Mouse (Mus musculus): ENCODE data around the gene Rsph4a. TPM values are rescaled to one million over a fixed set of nuclear protein-coding genes. Genes with fewer than 3 reads are reported as not detected.

The Rsph4a gene
- polyA plus RNA-seq, 1 experiment = 0.02 TPM

DNA sequence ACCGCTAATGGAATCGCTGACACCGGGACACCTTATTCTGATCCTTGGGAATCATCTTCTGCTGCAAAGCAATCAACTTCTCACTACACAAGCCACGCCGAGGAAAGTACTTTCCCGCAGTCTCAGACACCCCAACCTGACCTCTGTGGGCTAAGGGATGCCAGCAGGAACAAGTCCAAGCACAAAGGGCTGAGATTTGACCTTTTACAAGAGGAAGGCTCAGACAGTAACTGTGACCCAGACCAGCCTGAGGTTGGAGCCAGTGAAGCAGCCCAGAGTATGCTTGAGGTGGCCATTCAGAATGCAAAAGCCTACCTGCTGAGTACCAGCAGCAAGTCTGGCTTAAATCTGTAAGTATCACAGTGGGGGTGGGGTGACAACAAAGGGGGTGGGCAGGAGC, 578 bp downstream of the Rsph4a start:
- Histone ChIP-seq H3K36me3 (ENCODE audit: control insufficient read depth, insufficient read depth, low read length) (no peaks in the 10 kb centered on the region), H3K4me3 (ENCODE audit: extremely low read depth, insufficient read depth, insufficient read length) (no peak overlapping the region), H3K27me3 (ENCODE audit: control insufficient read depth, insufficient read depth, low read length) (peaks cover 2% of the 10 kb centered on the region), H3K4me1 (ENCODE audit: control insufficient read depth, insufficient read depth, insufficient read length) (0 out of 2 replicates have a peak, but pooled peaks cover 4% of the 10 kb centered on the region), H3K27ac (ENCODE audit: insufficient read depth, low read length) (no peak overlapping the region)
- no peak for DNase-seq (ENCODE audit: low read depth in 1 of 2, low spot score in 2 of 2)
- 21% methylated on average over 6 of the region's 6 CpGs for WGBS
- TF ChIP-seq CTCF (IDR thresholded peaks at IDR 0.05; ENCODE audit: extremely low read depth, insufficient read depth, insufficient read length, insufficient replicate concordance) (no peak), POLR2A (IDR thresholded peaks at IDR 0.05; ENCODE audit: low read depth, low read length) (no peak)

DNA sequence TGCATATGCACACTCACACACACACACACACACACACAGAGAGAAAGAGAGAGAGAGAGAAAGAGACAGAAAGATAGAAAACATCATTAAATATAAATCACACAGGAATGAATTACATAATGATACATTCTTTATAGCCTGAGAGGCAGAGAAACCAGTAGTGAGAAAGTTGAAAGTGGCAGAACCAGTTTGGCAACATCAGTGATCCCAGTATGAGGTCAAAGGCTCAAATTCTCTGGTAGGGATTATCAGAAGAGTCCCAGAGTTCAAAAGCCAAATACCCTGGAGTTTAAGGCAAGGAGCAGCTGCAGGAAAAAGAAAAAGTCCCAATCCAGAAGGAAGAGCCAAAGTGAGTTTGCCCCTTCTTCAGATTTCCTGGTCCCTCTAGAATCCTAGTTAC, 35.8 kb downstream of the Rsph4a start:
- Histone ChIP-seq H3K27me3 (ENCODE audit: control insufficient read depth, insufficient read depth, low read length) (no peaks in the 10 kb centered on the region), H3K27ac (ENCODE audit: insufficient read depth, low read length) (no peak overlapping the region), H3K4me3 (ENCODE audit: extremely low read depth, insufficient read depth, insufficient read length) (no peak overlapping the region), H3K36me3 (ENCODE audit: control insufficient read depth, insufficient read depth, low read length) (peaks cover 31% of the 10 kb centered on the region), H3K4me1 (ENCODE audit: control insufficient read depth, insufficient read depth, insufficient read length) (no peaks in the 10 kb centered on the region)
- TF ChIP-seq POLR2A (IDR thresholded peaks at IDR 0.05; ENCODE audit: low read depth, low read length) (no peak), CTCF (IDR thresholded peaks at IDR 0.05; ENCODE audit: extremely low read depth, insufficient read depth, insufficient read length, insufficient replicate concordance) (no peak)
- DNase-seq (ENCODE audit: low read depth in 1 of 2, low spot score in 2 of 2) = no peak

GRCm38 (mm10) chr10:33945390-33945789, 40.5 kb downstream of the Rsph4a start:
- Histone ChIP-seq H3K27ac (ENCODE audit: insufficient read depth, low read length) (no peak overlapping the region), H3K27me3 (ENCODE audit: control insufficient read depth, insufficient read depth, low read length) (no peaks in the 10 kb centered on the region), H3K36me3 (ENCODE audit: control insufficient read depth, insufficient read depth, low read length) (peaks cover 22% of the 10 kb centered on the region), H3K4me3 (ENCODE audit: extremely low read depth, insufficient read depth, insufficient read length) (no peak overlapping the region), H3K4me1 (ENCODE audit: control insufficient read depth, insufficient read depth, insufficient read length) (no peaks in the 10 kb centered on the region)
- DNase-seq (ENCODE audit: low read depth in 1 of 2, low spot score in 2 of 2) = no peak
- WGBS = 93% methylated on average over 3 of the region's 3 CpGs
- TF ChIP-seq CTCF (IDR thresholded peaks at IDR 0.05; ENCODE audit: extremely low read depth, insufficient read depth, insufficient read length, insufficient replicate concordance) (no peak), POLR2A (IDR thresholded peaks at IDR 0.05; ENCODE audit: low read depth, low read length) (no peak)

DNA sequence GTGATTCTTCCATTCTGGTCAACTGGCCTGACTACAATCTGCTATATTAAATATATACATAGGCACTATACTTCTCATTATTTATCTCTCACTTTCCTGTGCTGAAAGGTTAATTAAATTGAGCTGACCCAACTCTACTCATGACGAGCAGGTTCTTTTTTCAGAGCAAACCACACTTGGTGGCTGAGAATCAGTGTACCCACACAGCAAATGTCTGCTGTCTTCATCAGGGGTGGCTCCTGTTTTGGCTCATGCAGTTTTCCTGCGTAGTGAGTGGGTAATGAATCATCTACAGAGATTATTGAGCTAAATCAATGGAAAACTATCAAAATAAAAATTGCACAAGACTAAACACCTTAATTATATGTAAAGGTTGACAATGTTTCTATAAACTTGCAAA, 41.4 kb downstream of the Rsph4a start:
- H3K27me3 ChIP-seq (ENCODE audit: control insufficient read depth, insufficient read depth, low read length) = no peaks in the 10 kb centered on the region
- no peak for TF ChIP-seq POLR2A (IDR thresholded peaks at IDR 0.05; ENCODE audit: low read depth, low read length)
- no peak for TF ChIP-seq CTCF (IDR thresholded peaks at IDR 0.05; ENCODE audit: extremely low read depth, insufficient read depth, insufficient read length, insufficient replicate concordance)
- no peak overlapping the region for H3K4me3 ChIP-seq (ENCODE audit: extremely low read depth, insufficient read depth, insufficient read length)
- no peaks in the 10 kb centered on the region for H3K4me1 ChIP-seq (ENCODE audit: control insufficient read depth, insufficient read depth, insufficient read length)
- 89% methylated on average over 2 of the region's 2 CpGs for WGBS
- no peak for DNase-seq (ENCODE audit: low read depth in 1 of 2, low spot score in 2 of 2)
- H3K27ac ChIP-seq (ENCODE audit: insufficient read depth, low read length) = no peak overlapping the region
- H3K36me3 ChIP-seq (ENCODE audit: control insufficient read depth, insufficient read depth, low read length) = peaks cover 22% of the 10 kb centered on the region

DNA sequence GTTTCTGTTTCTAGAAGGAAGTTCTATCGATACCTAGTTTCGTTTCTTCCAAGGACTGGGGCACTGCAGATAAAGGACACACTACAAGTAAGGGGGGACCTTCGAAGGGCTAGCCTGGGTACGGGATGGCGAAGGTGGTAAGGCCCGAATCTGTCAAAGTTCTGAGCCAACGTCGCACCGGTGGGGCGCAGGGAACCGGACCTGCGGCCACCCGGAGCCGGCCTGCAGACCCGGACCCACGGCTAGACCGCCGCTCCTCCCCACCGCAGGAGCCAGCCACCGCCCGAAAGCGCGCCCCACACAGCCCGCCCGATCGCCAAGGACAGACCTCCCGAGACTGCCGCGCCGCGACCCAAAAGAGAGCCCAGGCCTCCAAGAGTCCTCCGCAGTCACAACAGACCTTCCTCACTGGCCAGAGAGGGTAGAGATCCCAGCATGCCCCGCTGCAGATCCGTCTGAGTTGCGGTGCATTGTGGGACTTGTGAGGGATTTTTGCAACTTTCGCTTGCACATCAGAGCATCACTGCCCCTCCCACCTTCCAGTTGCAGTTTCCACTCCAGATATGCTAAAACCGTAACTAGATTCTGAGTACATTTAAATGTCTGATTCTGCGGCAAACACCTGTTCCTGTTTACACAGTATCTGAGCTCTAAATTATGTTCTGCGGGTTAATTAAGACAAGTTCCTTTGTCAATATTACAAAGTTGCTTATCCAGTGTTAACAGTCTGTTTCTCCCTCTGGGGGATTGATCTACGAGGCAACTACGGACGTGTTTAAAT, 46.1 kb downstream of the Rsph4a start, which contains the start of gene Zup1:
Zup1 (minus strand) TSS at position 467 of the 781 bp plus-strand sequence.
- TF ChIP-seq POLR2A (IDR thresholded peaks at IDR 0.05; ENCODE audit: low read depth, low read length) (peak; percentile 84), CTCF (IDR thresholded peaks at IDR 0.05; ENCODE audit: extremely low read depth, insufficient read depth, insufficient read length, insufficient replicate concordance) (no peak)
- H3K27ac ChIP-seq (ENCODE audit: insufficient read depth, low read length) = peak within 1 kb of the TSS; percentile 98
- H3K27me3 ChIP-seq (ENCODE audit: control insufficient read depth, insufficient read depth, low read length) = no peaks in the 10 kb centered on the region
- peak; percentile 84 to 90 for DNase-seq (ENCODE audit: low read depth in 1 of 2, low spot score in 2 of 2)
- no peaks in the 10 kb centered on the region for H3K4me1 ChIP-seq (ENCODE audit: control insufficient read depth, insufficient read depth, insufficient read length)
- H3K4me3 ChIP-seq (ENCODE audit: extremely low read depth, insufficient read depth, insufficient read length) = peak within 1 kb of the TSS; percentile 97
- H3K36me3 ChIP-seq (ENCODE audit: control insufficient read depth, insufficient read depth, low read length) = peaks cover 5% of the 10 kb centered on the region; the same call in 1 of the 2 replicates
- whole genome bisulfite sequencing = under 1% methylated on average over 42 of the region's 42 CpGs

GRCm38 (mm10) chr10:33952509-33952908, 47.6 kb downstream of the Rsph4a start:
- Histone ChIP-seq H3K4me3 (ENCODE audit: extremely low read depth, insufficient read depth, insufficient read length) (no peak overlapping the region), H3K27ac (ENCODE audit: insufficient read depth, low read length) (no peak overlapping the region), H3K36me3 (ENCODE audit: control insufficient read depth, insufficient read depth, low read length) (peaks cover 2% of the 10 kb centered on the region; the same call in 1 of the 2 replicates), H3K4me1 (ENCODE audit: control insufficient read depth, insufficient read depth, insufficient read length) (no peaks in the 10 kb centered on the region), H3K27me3 (ENCODE audit: control insufficient read depth, insufficient read depth, low read length) (no peaks in the 10 kb centered on the region)
- TF ChIP-seq POLR2A (IDR thresholded peaks at IDR 0.05; ENCODE audit: low read depth, low read length) = no peak
- TF ChIP-seq CTCF (IDR thresholded peaks at IDR 0.05; ENCODE audit: extremely low read depth, insufficient read depth, insufficient read length, insufficient replicate concordance) = no peak
- DNase-seq (ENCODE audit: low read depth in 1 of 2, low spot score in 2 of 2) = no peak
- whole genome bisulfite sequencing = 89% methylated on average over 3 of the region's 3 CpGs

Other genes with a start within 250 kb of the Rsph4a start
- gene Sult3a2, start 118.4 kb upstream of the Rsph4a start, polyA plus RNA-seq (2012; rRNA removed) = not detected in 2 replicates
- not detected in 2 replicates for gene Sult3a1, start 47.4 kb upstream of the Rsph4a start, polyA plus RNA-seq (2012; rRNA removed)
- 7.0 and 9.4 TPM in 2 replicates for gene Zup1, start 46.2 kb downstream of the Rsph4a start, polyA plus RNA-seq (2012; rRNA removed)
- 19.3 and 33.1 TPM in 2 replicates for gene Rwdd1, start 114.5 kb downstream of the Rsph4a start, polyA plus RNA-seq (2012; rRNA removed)
- gene Trappc3l, start 132.5 kb downstream of the Rsph4a start, polyA plus RNA-seq (2012; rRNA removed) = not detected in 2 replicates
- not detected in 2 replicates for gene Calhm4, start 139.2 kb downstream of the Rsph4a start, polyA plus RNA-seq (2012; rRNA removed)
- gene Calhm5, start 191.4 kb downstream of the Rsph4a start, polyA plus RNA-seq (2012; rRNA removed) = 0.19 and 0.27 TPM in 2 replicates
- 32.0 and 46.3 TPM in 2 replicates for gene Calhm6, start 222.9 kb downstream of the Rsph4a start, polyA plus RNA-seq (2012; rRNA removed)